Mouse (Mus musculus) liver, postnatal 0 days (tissue): ENCODE measurements at regions not wholly inside any gene's neighbourhood (a gene's known extent, or its start where the extent isn't known, plus 50 kb on each side); places are given as distances from the start of the nearest gene placed in this dataset.

Source experiments
- CTCF ChIP-seq: sonication (generic); IDR thresholded peaks from 2 replicates; pipeline ENCODE4 v1.5.1; 2016; ENCODE audit warnings: antibody characterized with exemption, low read depth
- EP300 ChIP-seq: IDR thresholded peaks from 2 replicates; pipeline ENCODE4 v1.6.1; 2016; ENCODE audit warnings: antibody characterized with exemption, low read depth, mild to moderate bottlenecking

DNA sequence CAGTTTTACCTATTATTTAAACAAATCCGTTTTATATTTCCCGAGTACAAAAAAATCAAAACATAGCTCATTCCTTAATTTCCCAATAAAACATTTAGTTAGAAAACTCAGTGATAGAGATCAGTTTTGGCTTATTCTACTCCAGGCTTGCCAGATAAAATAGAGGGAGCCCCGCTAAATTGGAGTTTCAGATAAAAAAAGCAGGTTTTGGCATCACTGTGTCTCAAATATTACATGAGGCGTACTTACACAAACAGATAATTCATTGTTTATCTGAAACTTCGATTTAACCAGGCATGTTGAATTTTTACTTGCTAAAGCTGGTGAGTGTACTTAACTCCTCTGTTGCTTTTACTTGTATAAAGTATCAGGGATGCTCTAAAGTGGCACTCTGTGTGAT lies 121.5 kb downstream of the Sem1 start:
- no peak for TF ChIP-seq CTCF
- no peak for TF ChIP-seq EP300
